ENCODE assay signal across 13 mouse cellular contexts in genomic region chr16:21689141-21689540, GRCm38 (mm10). TPM values are rescaled to one million over a fixed set of nuclear protein-coding genes. Genes with fewer than 3 reads are reported as not detected.
DNase-seq lines count a peak whose midpoint lies in the region; ATAC-seq lines count a peak whose summit lies in the region.
"Had no signal": no experiment of that assay in that cellular context is flagged by ENCODE, and none has a peak within 500 bp of the region (broad histone marks: within the 10 kb centered on the region; RNA-seq: fewer than 3 reads in every experiment).

No protein-coding gene starts in this region.

- DNase-seq in lung, postnatal 36 days: peak; percentile 55
- DNase-seq in lung, adult 18-20 months: no peak
- DNase-seq in thymus, adult 18-20 months: peak; percentile 13 to 57
- no peak for DNase-seq in urinary bladder, adult 2 months (ENCODE audit: low spot score)
- DNase-seq in testis, postnatal 14 days (ENCODE audit: low spot score): no peak
- DNase-seq in layer of hippocampus, adult 8-10 months (ENCODE audit: low spot score in 2 of 2): no peak
- DNase-seq: adrenal gland, postnatal 10 days; cerebellum, adult 11-12 months; kidney, postnatal 10 days had no signal

- ATAC-seq in common myeloid progenitor, adult 5-6 weeks (replicated peaks; ENCODE audit: low read depth, poor library complexity, severe bottlenecking): peak; percentile 46; the same call in 1 of the 2 replicates
- ATAC-seq: forebrain, embryonic 16.5 days; intestine, embryonic 16.5 days had no signal

RNA-seq across cellular contexts. Expression of gene 2510009E07Rik, which starts 5.3 kb away (rescaled TPM):
- 0.23 and 0.39 TPM in 2 replicates for total RNA-seq in common myeloid progenitor, adult 5-6 weeks (2017)
- 14.1 and 18.9 TPM in 2 replicates for polyA plus RNA-seq in urinary bladder, adult 2 months (2012; rRNA removed)
- total RNA-seq in layer of hippocampus, adult 8-10 months (2022): 10 to 100 TPM; 36.8 to 48.1 (median 41.6) TPM
- polyA plus RNA-seq: G1E had no signal

Comparison
In these comparisons a context has a peak if more than half of its experiments do, and no peak if none do; other contexts are left out.
1. DNase-seq: peak in lung, postnatal 36 days (single experiment) and thymus, adult 18-20 months (2 of 2); none in lung, adult 18-20 months (0 of 2), urinary bladder, adult 2 months (single experiment), testis, postnatal 14 days (single experiment) and layer of hippocampus, adult 8-10 months (0 of 2).
2. RNA of gene 2510009E07Rik, which starts 5.3 kb away (total RNA-seq): 36.8 to 48.1 TPM in layer of hippocampus, adult 8-10 months; 0.23 to 0.39 TPM in common myeloid progenitor, adult 5-6 weeks; every median in the first group is over 10 times any median in the second.